Mouse (Mus musculus) layer of hippocampus, postnatal 25 days (tissue): Measurements from ENCODE around the gene 5730507C01Rik. TPM values are rescaled to one million over a fixed set of nuclear protein-coding genes. Genes with fewer than 3 reads are reported as not detected.
A peak's percentile ranks its signal among the peaks of the same experiment; 100 is the strongest.
"Not testable (repeated sequence)": the region's sequence is repeated elsewhere in the genome, so short reads cannot be mapped to it uniquely, and the experiment has no call there.

Experiments
- DNase-seq, 2 experiments: peaks; one replicate each; pipeline ENCODE4 v3.0.0; 2022; ENCODE audit warnings: mixed read lengths in 2 of 2, low spot score in 1 of 2; ENCODE audit errors: extremely low spot score in 1 of 2
- total RNA-seq, 2 experiments: library from RNA; stranded (reverse); gene quantifications; 2 replicates each; pipeline ENCODE4 v1.2.3; 2021

The 5730507C01Rik gene
- total RNA-seq, result under 1 TPM; 0.33 to 0.59 TPM

DNA sequence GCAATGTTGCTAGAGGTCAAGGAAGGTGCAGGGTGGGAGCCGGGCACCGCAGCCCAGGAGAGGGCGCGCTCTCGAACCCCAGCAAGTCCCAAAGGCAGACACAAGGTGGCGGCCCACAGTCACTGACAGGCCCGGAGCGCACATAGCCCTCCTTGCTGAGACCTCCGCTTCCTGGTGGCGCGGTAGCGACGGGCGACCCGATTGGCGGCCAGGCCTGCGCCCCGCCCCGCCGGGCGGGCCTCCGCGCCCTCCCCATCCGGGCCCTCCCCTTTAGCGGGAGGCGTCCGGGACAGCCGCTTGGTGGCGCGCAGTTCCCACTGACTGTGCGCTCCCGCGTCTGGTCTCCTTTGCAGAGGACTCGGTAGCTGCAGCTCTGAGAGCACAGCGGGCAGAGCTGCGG is at the start of gene 5730507C01Rik:
Gene 5730507C01Rik, plus strand, starts transcription at position 340 of the 400 bp plus-strand sequence.
- DNase-seq, result peak in 1 of 2 experiments; percentile 6

DNA sequence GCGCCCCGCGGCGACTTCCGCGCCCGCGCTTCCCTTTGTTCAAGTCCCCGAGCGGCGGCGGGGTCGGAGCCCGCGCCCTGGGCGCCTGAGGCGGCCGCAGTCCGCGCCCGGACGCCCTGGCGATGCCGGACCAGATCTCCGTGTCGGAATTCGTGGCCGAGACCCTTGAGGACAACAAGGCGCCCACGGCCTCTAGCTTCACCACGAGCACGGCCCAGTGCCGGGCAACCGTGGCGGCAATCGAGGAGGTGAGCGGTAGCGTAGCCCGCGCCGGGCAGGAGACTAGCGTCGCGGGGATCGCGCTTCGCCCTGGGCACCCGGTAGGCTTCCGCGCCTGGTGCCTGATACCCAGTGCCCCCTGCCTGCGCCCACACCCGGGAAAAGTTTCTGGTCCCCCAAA is 306 bp downstream of the 5730507C01Rik start:
- not testable (repeated sequence) for DNase-seq

DNA sequence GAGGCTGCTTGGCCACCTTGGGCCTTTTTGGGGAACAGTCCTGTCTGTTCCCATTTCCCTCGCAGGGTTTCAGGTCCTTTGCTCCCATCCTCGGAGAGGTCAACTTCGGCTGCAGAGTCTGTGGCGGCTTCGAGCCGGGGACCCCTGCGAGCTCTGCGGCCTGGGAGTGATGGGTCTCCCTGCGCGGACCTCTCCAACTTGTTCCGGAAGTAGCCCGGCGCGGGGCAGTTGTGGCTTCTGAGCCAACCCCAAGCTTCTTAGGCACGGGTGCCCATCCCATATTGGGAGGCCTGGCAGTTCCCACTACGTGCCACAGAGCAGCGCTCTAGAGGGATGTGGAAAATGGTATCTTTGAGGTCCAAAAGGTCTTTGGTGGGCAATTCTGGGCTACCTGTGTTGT is 767 bp downstream of the 5730507C01Rik start:
- DNase-seq, result not testable (repeated sequence)
